Mouse (Mus musculus) kidney, postnatal 4 days (tissue): ENCODE data around the gene Kcnip3.

ENCODE experiments used
- DNase-seq, 2 experiments: peaks; one replicate each; pipeline ENCODE4 v3.0.0; 2021; ENCODE audit warnings: mixed read lengths in 2 of 2

Gene Kcnip3

DNA sequence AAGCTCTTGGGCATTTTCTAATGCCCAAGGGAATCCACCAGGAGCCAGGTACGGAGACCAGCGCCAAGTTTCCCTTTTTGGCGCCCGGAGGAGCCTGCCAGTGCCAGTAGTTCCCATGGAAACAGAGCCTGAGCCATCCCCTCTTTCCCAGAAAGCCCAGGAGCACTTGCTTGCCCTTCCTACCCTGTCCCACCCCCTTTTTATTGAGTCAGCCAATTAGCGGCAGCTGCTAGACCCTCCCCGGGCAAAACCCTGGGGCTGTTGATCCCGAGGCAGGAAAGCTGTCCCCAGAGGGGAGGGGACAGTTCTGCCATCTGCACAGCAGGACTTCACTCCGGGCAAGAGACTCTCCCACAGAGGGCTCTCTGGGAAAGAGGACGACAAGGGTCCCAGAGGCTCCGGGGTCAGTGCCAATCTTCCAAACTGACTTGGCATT is at the start of gene Kcnip3:
TSS of gene Kcnip3 (minus strand) at position 89 of the 436 bp plus-strand sequence.
- DNase-seq: peak in 1 of 2 experiments; percentile 25

DNA sequence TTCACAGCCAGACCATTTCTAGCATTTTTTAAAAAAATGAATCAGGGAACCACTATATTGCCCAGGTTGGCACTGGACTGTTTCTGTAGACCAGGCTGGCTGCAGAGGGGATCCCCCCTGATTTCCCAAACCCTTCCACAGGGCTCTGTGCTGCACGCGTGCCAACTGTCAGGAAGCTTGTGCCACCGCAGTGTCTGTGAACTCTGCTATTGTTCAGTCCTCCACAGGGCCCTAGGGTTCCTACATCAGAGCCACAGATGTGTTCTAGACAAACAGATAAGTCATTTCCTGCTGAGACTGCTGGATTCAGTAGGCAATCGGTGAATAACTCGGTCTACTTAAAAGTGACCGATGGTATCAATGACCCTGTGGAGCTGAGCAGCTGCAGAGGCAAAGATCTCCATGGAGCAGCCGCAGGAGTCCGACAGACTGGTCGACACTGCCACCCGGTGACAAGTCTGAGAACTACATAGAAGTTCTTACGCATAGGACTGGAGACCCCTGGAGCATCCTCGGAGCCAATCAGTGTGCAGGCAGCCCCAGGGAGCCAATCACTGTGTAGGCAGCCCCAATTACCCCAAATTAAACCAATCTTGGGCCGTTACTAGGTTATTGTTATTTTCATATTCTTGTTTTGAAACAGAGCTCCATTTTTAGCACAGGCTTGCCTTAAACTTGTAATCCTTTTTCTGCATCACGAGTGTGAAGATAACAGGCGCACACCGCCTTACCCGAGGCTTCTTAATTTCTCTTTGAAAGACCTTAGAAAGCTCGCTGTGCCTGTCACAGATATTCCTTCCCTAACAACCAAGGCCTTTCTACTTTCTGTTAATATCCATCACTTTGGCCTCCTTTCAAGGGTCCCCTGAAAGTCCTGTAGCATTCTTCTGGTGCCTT is 37.4 kb upstream of the Kcnip3 start:
- peak; percentile 93 for DNase-seq

DNA sequence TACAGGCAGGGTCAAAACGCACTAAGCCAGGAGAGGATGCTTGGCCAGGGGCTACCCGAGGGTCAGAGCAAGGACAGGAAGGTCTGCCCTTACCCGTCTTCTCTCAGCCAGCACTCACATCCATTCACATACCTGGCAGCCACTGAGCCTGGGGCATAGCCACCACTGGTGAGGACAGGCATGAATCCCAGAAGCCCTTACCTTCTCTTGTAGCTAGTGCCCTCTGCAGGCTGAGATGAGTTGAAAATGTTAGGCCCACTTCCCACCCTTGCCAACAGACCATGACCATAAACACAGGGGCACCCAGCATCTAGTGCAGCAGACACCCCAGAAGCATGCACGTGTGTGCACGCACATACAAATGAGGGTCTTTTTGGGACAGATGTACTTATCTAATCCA is 29.2 kb upstream of the Kcnip3 start:
- DNase-seq: peak; percentile 22 to 42

DNA sequence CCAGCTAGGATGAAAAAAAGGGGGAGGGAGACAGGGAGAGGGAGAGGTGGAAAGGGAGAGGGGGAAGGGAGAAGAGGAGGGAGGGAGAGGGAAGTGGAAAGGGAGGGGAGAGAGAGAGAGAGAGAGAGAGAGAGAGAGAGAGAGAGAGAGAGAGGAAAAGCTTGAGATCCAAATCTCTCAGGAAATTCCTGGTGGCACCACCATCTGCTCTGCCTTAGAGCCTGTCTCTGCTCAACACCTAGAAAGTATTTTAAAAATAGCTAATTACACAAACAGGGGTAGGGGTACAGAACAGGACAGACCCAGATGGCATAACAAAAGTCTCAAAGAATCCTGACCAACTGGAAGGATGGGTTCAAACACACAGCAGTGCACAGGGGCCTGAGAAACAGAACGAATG is 28.6 kb upstream of the Kcnip3 start:
- no peak for DNase-seq

DNA sequence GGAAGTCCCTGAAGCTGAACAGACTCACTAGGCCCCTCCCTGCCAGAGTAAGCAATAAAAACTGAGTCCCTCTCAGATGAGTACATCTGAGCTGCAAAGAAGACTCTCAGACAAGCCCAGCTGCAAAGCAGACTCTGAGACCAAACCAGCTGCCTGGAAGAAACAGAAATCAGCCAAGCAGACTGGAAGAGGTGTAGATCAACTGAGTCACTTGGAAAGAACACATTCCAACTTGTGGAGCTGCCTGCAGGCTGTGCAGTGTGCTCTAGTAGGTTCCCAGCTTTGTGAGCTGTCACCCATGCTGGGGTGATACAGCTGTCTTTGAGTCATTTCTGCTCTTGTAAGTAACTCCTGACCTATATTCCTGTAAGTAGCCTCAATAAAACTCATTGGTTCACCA is 27.8 kb upstream of the Kcnip3 start:
- no peak for DNase-seq

DNA sequence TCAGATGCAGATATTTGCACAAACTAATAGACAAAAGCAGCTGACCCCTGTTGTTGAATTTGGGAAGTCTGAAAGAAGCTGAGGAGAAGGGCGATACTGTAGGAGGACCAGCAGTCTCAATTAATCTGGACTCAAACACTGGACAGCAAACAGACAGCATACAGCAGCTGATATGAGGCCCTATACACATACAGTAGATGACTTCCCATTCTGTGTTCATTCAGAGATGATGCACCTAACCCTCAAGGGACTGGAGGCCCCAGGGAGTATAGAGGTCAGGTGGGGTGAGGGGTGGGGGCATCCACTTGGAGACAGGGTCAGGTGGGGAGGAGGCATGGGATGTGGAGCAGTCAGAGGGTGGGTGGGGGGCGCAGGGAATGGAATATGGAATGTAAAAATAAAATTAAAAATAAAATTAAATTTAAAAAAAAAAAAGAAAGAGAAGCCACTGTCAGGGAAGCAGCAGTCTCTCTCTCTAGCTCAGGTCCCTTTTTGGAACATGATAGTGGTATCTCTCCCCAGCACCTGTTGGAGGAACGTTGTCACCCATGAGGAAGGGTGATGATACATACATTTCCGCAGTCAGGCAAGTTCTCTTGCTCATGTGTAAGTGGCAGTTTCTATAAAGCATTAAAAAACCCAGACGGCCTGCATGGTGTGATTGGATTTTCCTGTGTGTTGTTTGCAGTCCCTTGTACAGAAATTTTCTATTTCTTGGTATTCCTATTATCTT is 26.6 kb upstream of the Kcnip3 start:
- DNase-seq: no peak

DNA sequence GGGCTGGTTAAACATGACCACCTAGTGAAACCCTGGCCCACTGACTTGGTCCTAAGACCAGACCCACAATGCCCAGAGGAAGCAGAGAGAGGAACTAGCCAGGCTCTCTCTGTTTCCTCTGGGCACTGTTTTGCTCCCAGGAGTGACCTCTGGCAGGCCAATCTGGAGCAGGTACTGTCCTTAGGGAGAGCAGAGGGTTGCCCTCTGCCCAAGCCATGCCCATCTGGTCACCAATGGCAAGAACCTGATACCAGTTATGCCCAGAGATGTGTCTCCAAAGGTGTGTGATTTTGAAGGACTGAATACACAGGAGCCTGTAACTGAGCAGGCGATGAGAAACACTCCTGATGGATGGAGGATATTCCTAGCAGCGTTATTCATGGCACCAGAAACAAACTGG is 19.8 kb upstream of the Kcnip3 start:
- DNase-seq: no peak

DNA sequence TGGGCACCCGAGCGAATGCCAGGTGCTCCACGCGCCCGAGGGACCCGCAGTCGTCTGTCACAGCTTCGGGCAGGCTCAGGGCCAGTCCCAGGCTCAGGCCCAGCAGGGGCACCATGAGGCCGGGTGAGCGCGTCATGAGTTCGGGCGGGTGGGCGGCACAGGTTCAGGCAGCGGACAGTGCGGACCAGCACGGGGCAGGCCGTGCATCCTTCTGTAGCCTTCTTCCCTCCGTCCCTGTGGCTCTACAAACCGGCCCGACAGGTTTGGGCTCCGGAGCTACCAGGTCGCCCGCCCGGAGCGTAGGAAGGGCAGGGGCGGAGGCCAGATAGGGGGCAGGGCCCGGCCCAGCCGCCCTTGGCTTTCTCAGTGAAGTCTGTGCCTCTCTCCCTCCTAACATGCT is 19.3 kb upstream of the Kcnip3 start, which contains the start of gene Prom2:
TSS of gene Prom2 (minus strand) at position 283 of the 400 bp plus-strand sequence.
- peak; percentile 48 to 71 for DNase-seq

DNA sequence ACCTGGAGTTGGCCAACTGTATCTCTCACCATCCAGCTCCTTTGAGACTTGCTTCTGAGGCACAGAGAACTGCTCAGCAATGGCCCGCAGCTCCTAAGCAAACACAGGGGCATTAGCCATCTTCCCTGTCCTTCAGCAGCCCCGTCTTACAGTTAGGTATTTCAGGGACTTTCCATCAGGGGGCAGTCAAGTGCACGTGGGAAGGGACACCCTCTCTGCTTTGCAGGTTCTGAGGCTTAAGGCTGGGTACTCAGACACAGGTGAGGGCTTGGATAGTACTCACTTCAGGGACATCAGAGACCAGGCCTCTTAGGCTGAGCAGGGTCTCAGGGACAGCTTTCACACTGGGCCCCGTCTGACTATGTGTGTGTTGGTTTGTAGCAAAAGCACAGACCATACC is 17.6 kb upstream of the Kcnip3 start:
- DNase-seq: peak in 1 of 2 experiments; percentile 24

DNA sequence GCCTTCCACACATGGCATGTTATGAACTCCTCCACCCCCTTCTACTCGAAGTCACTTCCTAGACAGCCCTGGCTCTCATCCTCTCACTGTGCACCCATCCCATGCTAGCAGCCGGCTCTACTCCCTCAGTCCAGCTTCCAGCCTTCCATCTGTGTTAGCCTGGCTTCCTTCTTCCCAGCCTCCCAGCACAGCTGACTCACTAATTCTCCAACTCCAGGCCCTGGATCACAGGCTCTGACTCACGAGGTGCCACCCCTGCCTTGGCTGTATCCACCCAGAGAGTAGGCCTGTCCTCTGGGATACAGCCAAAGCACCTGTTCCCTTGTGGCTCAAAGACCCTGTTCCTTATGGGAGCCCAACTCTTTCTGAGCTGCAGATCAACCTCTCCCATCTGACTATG is 15.7 kb upstream of the Kcnip3 start:
- no peak for DNase-seq

DNA sequence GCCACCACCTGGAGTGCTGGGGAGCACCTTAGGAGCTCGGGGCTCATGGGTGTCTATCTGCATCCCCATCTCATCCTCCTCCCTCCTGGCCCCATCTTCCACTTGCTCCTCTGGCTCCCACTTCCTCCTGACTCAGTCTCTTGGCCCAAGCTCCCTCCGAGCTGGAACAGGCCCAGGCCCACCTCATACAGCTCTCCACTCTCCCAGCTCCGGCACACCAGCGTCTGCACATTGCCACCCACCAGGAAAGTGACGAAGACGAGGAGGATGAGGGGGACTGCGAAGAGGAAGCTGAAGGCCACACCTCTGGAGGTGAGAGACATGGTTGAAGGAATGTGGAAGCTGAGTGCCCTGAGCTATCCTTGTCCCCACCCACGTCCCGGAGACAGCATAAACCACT is 13.5 kb upstream of the Kcnip3 start:
- DNase-seq: no peak

DNA sequence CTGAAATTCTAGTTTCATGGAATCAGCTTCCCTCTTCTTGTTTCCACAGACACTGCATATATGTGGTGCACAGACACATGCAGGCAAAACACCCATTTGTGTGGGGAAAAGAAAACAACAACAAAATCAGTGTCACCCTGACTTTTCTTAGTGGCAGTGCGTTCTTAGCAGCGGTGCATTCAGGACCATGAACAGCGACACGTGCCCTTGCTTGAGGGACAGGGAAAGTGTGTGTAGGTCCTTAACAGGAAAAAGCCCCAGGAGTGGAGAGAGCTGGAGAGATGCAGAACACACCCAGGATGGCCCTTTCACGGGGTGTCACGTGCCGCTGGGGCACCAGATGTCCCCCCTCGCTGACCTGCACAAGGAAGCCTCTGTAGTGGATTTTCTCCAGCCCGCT is 10.5 kb upstream of the Kcnip3 start:
- peak; percentile 79 to 84 for DNase-seq

DNA sequence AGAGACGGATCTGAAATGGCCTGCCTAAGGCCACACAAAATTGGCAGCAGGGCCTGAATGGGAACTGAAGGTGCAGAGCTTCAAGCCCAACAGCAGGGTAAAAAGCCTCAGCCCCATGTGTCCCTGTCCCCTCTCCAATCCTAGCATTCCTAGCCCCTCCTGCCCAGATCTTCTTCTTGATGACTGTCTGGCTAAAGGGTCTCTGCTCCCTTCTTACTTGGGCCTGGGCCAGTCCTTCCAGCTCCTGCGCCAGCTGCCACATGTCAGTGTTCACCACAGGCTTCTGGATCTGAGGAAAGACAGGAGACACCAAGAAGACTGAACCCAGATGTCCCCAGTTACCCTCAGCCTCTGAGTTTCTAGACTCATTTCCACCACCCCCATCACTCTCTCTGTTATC is 9.7 kb upstream of the Kcnip3 start:
- no peak for DNase-seq

DNA sequence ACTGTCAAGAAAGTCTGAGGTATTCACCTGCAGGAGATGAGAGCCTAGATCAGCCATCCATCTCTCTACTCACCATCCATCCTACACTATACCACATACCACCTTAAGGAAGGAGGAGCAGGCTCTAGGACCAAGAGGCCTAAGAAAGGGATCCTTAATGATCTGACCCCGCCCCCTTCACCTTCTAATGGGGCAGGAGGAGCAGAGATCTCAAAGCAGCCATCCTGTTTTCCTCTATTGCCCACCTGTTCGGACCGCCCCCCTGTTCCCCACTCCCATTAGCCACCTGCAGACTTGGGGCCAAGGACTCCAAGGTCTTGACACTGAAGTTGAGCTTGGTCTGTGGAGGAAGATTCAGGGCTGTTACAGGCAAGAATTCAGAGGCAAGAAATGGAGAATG is 8.5 kb upstream of the Kcnip3 start:
- DNase-seq: no peak

DNA sequence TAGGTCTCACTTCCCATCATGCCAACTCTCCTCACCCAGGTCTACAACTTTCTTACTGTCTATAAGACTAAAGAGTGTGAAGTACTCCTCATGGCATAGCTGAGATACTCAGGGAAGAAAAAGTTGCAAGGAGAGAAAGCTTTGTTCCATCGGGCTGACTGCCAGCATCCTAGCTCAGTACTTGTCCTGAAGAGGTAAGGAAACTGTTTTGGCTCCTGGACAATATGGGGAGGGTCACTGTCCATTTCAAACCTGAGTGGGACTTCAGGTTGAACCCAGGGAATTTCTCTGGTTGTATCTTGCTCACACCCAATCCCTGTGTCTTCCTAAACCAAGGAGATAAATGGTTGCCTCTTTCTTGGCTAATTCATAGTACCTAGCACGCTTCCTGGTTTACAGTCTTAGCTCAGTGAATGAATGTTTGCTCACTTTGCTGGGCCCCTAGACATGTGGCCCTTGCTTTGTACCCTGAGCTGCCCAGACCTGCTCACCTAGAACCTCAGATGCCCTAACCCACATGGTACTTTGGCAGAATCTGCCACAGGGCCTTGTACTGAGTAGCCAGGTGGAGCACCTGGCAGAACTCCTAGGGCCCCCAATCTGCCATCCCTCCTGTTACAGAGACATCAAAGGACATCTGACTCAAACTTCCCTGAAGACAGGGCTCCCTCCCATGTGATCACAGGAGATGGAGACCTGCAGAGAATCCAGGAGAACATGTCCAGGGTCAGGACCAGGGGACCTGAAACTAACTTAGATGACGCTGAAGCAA is 3.3 kb upstream of the Kcnip3 start:
- DNase-seq: no peak

DNA sequence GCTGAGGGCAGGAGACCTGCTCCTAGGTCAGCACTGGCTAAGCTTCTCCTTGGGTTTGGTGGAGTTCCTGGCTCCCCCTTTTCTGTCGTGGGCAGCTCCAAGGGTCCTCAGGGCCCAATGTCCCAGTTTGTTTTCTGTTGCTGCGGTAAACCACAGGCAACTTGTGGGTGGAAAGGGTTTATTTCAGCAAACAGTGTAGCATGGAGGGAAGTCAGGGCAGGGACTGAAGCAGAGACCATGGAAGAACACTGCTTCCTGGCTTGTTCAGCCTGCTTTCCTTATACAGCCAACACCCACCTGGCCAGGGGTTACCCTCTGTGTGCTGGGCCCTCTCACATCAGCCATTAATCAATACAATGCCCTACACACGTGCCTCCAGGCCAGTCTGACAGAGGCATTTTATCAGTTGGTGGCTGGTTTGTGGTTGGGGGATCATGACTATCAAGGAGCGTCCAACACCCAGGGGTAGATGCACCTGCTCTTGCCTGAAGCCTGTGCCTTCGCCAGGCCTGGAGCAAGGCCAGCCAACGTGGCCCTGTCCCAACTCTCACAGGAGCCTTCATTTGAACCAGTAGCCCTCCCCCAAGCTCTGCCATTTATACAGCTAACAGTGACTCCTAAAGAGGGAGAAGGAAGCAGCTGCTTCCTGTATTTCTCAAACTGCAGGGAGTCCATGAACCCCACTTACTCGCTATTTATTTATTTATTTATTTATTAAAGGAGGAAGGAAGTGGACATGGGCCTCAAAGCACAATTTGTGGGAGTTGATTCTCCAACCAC is 2.2 kb upstream of the Kcnip3 start:
- peak; percentile 37 to 43 for DNase-seq

DNA sequence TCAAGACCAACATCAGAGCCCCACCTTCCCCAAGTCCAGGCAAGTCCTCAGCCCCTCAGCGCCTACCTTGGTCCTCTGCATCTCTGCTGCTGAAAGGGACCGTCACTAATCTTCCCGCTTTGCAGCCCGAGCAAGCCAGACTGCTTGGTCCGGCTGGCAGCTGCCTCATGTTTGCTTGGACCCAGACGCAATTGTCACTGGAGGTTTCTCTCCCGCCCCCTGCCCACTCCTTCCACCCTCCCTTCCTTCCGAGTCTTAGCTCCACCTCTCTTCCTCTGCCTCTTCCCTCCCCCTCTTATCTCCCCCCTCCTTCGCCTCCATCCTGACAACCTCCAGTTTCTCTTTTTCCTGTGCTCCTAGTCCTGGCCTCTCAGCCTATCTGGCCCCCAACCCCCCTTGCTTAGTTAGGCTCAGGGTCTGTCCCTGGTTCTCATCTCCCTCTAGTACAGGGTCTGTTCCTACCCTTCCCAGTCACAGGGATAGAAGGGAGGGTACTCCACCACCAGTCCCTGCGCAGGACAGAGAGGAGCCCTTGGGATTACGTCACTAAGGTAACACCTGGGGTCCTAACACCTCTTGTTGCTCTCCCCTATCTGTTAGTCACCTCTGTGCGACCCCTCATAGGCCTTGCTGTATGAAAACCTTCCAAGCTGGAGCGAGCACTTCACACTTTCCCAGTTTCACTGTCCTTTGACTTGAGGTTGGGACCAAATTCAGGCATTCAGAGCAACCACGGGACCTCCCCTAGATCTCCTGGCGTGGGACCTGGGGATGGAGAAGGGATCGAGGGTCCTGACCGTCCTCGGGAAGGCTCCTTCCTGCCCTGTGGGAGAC is 505 bp downstream of the Kcnip3 start:
- DNase-seq: peak; percentile 44 to 55

DNA sequence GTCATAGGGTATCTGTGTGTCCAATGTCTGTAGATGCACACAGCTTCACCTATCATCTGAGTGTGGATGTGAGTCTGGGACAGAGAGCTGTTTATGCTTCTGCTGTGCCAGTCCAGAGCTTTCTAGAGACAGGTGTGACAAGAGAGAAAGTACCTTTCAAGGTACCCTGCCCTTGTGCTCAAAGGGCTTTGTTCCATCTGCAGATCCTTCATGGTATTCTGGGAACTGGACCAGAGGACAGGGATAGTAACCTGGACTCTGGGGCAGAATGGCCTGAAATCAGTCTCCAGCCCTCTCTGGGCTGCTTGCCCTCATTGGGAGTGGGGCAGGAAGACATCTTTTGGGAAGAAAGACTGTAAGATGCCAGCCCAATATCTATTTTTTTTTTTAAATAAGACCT is 1.8 kb downstream of the Kcnip3 start:
- no peak for DNase-seq

DNA sequence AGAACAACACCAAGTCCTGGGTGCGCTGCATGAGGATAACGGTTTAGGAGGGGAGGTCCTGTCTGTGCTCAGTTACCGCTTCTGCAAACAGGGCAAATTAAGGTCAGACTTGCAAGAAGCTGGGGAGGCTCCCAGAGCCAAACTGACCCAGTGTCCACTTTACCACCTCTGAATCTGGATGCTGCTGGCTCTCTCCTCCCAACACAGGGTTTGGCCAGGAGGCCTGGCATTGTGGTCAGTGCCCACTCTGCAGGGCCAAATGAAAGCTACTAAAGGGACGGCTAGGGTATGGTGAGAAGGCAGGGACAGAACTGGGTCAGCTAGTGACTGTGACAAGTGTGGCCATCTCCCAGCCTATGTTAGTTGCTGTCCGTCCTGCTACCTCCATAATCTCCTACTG is 2.6 kb downstream of the Kcnip3 start:
- no peak for DNase-seq

DNA sequence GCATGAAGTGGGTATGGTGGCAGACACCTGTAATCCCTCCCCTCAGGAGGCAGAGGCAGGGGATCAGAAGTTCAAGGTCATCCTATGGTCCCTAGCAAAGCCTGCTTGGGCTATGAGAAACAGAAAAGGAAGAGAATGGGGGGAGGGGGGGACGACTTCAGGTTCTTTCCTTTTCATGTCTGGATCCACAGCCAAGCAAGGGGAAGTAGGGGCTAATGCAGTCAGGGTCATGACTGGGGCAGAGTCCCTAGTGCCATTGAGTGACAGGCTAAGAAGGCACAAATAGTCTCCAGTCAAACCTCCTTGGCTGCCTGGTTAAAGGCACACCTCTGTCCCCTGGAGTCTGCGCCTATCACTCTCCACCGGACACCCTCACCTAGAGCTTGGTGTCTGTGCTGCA is 3.1 kb downstream of the Kcnip3 start:
- DNase-seq: no peak

DNA sequence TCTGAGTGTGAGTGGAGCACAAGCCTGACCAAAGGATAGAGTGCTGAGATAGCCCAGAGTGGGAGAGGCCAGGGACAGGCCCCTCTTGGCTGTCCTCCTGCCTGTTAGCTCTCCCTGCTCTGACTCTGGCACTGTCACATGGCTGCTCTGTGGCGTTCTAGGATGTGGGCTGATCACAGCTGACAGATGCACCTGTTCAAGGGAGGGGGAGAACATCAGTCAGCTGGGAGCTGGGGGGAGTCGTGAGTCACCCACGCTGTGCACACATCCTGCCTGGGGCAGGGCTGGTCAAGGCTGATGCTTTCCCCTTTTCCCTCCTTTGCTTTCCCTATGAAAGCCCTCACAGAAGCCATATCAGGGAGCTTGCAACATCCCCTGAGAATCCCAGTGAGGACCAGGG is 3.6 kb downstream of the Kcnip3 start:
- no peak for DNase-seq
